Mouse (Mus musculus): Measurements from ENCODE around the gene Smtnl2.

Smtnl2 gene

DNA sequence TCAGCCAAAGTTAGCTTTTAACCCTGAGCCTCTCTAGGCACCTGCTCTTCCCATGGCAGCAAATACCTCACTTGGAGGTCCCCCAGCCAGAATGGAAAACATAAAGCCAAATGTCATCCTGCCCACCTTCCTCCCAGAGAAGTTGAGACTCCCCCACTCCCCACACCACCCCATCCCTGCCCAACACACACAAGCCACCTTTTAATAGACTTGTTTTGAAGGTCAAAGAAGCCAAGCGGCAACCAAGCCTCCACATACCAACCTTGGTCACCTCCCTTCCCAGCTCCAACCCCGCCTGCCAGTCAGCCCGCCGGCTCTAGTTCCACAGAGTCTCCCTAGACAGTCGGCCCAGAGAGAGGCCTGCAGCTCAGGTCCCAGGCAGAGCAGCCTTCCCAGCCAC, 9.5 kb downstream of the Smtnl2 start:
- no peak for DNase-seq (ENCODE audit: low spot score in 2 of 2)

DNA sequence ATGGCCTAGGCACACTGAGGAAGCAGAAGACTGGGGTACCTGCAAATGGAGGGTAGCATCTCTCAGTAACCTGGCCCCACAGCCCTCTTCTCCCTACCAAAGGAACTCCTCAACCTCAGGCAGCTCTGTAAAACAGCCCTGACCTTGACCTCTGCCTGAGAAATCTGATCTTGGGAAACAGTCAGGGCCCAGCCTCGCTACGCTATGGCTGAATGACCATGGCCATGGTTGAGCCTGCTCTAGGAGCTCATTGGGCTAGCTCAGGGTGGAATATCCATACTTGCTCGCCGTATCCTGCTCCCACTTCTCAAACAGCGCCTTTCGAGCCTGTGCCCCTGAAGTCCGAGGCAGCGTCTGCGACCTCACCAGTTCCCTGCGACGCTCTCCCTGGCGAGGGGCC, 10.4 kb downstream of the Smtnl2 start:
- DNase-seq (ENCODE audit: low spot score in 2 of 2), result no peak

DNA sequence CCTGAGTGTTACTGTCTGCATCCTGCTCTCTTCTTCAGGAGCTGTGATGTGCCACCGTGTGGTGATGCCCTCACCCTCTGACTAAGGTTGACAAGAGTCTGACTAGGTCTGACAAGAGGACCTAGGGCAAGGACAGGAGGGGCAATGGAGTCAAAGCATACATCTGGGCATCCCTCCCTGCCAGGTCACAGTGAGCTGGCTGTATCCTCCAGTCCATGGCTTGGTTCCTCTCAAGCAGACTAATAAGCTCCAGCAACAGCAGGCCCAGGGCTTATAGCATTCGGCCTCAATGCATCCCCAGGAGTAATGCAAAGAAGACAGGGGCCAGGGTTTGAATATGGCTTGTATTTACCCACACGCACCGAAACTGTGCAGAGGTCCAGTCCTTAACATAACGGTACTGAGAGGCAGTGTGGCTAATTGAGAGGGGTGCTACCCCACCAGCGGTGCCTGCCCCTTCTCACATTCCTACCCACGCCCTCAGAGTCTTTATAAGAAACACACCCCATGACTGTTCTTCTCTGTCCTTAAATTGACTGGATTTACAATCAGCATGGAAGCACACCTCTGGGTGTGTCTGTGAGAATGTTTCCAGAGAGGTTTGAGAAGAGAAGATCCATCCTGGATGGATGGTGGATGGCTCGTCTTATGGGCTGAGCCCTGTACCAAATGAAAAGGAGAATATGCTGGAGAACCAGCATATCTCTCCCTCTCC, 13.5 kb downstream of the Smtnl2 start:
- DNase-seq (ENCODE audit: low spot score in 2 of 2), result no peak

DNA sequence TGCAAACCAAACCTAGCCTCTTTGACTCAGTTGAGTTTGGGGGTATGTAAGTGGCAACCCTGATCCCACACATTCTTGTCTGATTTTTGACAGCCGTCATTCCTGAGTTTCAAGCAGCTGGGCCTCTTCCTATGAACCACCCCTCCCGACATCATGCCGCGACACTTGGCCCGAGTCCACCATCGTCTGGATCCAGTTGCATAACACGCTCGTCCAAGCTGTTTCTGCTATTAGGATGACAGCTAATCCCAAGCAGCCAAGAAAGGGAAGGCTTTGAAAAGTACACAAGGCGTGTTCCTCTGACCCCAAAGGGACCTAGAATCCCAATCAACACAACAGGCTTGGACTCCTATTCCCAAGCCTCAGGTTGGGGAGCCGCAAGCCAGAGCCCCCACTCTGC, 14.4 kb downstream of the Smtnl2 start:
- DNase-seq (ENCODE audit: low spot score in 2 of 2), result no peak

DNA sequence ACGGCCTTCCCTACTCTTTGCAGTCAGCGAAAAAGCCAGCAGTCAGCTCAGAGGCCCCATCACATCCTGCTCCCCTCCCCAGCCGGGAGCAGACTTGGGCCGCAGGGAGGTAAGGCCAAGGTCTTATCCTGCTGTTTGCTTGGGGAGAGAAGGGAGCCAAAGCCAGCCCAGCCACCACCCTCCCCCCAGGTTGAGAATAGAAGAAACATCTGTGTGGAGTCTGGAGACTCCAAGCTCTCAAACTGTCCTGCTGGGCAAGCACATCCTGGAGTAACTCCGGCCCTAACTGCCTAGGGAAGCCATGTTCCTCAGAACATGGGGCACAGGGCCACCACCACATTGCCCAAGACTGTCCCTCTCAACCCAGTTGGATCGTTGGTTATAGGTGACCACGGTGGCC, 14.9 kb downstream of the Smtnl2 start:
- no peak for DNase-seq (ENCODE audit: low spot score in 2 of 2)

DNA sequence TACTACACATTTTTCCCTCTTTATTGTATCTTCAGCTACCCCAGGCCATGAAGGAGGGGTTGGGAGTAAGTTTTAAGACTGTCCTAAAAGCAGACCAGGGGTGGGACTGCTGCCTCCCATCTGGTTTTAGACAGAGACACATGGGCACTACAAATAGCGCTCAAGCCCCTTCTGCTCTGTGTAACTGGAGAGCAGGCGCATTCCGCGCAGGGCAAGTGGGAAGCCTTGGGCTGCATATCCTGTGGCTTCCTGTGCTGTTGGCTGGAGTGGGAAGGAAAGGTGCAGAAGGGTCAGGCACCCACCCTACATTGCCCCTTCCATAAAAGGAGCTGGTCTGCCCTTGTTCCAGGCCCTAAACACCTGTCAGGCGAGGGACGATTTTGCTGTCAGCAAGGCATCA, 15.9 kb downstream of the Smtnl2 start:
- DNase-seq (ENCODE audit: low spot score in 2 of 2), result no peak

DNA sequence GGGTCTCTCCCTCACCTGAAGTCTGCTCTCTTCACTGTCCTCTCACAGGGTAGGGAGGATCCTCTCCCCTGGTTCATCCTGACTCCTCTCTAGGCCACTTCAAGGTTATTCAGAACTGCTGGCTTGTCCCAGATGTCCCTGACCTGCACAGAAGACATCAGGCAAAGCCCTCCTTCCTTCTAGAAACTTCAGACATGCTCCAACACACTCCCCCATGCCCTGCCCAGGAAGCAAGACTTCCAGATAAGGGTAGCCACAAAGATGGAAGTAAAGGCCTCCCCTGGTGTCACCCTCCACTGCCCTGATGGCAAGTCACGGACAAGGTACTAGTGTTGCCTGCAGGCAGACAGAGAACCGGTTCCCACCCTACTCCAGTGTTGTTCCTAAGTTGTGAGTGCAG, 16.8 kb downstream of the Smtnl2 start:
- no peak for DNase-seq (ENCODE audit: low spot score in 2 of 2)

DNA sequence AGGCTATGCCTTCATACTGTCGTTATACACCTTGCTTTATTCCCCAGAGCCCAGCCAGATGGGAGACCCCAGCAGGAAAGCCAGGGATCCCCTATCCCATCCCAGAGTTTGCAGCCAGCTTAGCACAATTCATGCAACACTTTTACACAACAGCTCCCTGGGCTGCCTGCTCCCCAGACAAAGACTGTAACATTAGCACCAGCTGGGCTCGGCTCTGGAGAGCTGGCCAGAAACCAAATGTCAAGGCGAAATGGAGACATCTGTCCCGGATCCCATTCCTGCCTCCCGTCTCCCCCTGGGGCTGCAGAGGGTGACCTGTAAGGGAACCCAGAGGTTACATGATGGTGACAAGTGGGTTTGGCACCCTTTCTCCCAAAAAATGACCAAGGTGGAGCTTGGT, 17.8 kb downstream of the Smtnl2 start:
- no peak for DNase-seq (ENCODE audit: low spot score in 2 of 2)

DNA sequence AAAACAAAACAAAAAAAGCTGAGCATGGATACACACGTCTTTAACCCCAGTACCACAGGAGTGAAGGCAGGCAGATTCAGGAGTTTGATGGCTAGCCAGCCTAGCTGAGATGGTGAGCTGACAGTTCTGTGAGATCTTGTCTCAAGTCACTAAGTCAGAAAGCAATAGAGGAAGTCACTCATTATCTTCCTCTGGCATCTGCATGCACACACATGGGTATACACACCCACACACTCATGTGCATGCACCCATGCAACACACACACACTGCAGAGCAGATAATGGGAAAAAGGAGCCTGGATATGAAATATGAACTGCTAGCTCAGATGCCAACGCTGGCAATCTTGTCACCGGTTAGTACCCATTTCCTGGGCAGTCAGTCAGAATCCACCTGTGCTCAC, 18.3 kb downstream of the Smtnl2 start:
- DNase-seq (ENCODE audit: low spot score in 2 of 2), result no peak

DNA sequence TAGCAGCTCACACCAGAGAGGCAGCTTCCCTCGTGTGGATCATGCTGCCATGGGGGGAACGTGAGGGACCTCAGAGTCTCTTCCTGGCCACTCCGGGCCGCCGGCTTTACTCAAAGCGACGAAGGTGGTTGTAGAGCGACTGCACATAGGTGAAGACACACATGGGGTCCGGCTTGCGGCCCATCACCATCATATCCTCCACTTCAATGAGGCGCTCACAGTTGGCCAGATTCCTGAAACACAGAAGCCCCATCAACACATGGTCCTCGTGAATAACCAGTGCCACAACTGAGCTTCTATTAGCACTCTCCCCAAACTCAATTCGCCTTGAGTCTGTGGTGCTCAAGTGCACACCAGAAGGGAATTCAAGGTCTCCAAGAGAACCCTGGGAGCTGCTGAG, 20.3 kb downstream of the Smtnl2 start:
- DNase-seq (ENCODE audit: low spot score in 2 of 2), result no peak

DNA sequence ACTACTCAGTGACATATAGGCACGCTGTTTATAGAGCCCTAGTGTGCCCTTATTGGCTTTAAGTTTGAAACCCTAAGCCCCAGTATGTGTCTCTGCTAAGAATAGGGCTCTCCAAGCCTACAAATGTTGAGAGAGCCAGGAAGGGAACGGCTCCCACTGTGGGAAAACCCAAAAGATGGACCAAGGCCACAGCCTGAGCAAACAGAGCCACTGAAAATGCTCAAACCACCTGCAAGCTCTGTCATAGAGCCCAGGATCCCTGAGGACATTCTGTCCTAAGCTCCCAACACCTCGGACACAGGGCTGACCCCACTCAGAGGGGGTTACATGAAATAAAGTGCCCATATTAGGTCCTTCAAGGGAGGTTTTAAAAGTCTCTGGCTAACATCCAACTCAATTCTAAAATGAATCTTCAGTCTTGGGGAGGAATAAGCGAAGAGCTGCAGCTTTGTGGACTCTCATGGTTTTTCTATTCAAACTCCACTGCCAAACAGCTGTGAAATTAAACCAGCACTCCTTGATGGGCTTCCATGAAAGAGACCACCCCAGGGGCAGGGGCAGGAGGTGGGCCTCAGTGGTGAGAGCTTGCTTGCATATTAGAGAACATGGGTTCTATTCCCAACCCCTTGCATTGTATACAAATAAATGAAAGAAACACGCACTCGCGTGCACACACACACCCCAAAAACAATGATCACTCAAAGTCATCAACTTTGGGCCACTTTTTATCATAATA, 21.9 kb downstream of the Smtnl2 start:
- no peak for DNase-seq (ENCODE audit: low spot score in 2 of 2)

DNA sequence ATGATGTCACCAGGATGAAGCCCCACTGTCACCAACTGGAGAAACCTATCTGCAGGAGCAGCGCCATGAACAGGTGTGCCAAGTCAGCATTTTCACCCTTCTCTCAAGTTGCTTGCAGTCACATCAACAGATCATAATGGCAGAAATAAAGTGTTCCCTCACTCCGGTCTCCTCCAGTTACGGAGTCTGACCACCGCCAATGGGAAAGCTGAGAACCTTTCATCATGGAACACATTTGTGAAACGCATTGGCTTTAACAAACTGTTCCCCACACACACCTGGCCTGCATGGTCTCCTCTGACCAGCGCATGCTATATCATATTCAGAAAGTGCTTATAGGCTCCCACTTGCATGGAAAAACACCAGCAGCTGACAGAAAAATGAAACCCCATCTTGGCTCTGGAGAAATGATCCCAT, 23.4 kb downstream of the Smtnl2 start:
- no peak for DNase-seq (ENCODE audit: low spot score in 2 of 2)

DNA sequence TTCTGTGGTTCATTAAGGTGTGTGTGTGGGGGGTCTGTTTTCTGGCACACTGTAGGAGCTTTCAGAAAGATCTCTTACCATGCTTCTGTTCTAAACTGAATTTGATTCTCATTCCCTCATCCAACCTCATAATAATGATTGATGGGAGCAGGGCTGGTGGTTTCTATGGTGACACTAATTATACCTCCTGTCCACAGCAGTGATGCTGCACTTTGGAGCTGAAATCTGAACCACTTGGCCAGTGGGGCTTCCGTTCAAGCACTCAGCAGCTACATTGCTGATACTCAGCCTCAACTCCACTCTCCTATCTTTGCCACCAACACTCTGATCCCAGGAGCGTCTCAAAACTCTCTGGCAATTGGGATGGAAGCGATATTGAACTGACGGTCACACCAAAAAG, 32.2 kb downstream of the Smtnl2 start:
- DNase-seq (ENCODE audit: low spot score in 2 of 2), result no peak

DNA sequence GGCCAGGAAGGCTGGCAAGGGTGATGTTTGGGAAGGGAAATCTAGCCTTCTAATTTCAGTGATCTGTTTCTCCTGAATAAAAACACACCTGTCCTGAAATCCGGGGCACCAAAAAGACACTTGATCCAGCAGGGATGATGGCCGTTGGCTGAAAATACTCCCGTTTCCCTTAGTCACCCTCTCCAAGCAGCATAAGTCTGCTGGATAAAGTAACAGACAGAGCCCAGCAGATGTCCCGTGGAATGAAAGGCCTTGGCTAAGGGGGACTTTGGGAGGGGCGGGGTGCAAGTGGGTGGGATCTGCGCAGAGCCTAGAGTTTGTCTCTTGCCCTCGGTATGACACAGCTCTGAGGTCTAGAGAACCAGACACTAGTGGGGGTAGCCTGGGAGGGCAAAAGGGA, 33.3 kb downstream of the Smtnl2 start:
- DNase-seq (ENCODE audit: low spot score in 2 of 2), result no peak

DNA sequence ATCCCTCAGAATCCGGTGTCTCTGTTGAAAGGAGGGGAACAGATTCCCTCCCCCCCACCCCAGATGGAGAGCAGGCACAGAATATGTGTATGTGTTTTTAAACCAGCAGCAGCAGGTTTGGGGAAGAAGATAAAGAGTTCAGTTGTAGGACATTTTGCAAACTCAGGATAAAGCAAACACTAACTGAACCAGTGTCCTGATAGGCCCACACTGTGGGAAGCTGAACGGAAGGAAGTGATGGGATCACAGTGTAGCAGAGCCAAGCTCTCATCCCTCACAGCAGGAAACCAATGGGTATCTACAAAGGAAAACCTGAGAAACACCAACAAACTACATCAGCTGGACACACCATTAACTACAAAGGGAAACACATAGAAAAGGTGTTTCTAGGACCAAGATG, 35.0 kb downstream of the Smtnl2 start:
- no peak for DNase-seq (ENCODE audit: low spot score in 2 of 2)

DNA sequence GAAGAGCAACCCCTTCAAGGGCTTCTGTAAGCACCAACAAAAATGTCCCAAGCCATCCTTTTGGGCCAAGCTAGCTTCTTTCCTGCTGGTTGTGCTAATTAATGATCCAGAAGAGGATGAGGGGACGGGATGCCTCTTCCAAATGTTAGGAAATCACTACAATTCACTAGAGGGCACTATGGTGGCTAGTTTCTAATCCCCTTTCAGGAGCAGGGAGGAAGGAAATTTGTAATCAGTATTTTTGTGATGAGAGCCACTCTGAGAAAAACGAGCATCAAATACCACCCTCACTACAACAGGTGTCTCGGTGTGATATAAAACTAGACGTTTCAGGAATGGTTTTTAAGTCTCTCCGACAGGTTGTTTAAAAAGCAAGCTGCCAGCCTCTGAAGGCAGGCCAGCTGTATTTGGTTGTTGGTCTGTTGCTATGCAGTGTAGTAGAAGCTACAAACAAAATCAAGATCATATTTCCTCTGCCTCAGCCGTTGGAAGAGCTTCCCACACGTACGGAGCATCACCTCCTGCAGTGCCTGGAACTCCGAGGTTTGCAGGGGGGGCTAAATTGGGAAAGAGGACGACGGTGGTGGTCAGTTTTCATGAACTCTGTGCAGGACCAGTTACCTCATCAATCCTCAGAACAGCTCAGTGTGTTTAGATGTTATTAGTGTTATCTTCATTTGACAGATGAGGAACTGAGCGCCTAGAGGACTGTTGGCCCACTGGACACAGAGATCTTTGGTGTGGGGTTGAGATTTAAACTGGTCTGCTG, 41.4 kb downstream of the Smtnl2 start:
- DNase-seq (ENCODE audit: low spot score in 2 of 2), result no peak

DNA sequence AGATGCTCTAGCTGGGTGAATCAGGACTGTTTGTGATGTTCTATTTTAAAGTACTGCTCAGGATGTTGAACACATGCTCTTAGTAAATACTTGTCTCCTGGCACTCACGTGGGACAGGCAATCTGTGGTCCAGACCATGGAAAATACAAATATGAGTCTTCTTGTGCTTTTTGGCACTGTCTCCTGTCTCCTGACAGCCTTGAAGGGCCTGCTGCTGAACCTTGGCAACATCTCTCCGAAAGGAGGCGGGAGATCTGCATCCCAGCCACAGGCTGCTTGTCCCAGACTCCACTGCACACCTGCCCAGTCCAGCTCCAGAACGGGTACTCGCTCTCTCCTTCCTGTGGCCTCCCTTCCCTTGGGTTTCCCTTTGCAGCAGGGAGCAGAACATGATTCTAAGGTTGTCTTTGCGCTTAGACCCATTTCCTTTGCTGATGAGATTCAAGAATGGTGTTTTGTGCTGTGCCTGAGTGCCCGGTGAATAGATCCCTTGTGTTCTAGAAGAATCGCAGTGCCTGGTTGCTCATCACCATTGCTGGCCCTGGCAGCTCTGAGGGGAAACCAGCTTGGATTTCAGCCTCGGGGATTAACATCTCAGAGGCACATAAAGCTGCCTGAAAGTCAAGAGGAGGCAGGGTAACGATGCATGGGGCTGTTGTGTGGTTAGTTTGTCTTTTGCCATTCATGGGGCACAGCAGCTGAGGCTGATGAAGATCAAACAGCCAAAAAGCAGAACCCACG, 43.4 kb downstream of the Smtnl2 start:
- no peak for DNase-seq (ENCODE audit: low spot score in 2 of 2)

DNA sequence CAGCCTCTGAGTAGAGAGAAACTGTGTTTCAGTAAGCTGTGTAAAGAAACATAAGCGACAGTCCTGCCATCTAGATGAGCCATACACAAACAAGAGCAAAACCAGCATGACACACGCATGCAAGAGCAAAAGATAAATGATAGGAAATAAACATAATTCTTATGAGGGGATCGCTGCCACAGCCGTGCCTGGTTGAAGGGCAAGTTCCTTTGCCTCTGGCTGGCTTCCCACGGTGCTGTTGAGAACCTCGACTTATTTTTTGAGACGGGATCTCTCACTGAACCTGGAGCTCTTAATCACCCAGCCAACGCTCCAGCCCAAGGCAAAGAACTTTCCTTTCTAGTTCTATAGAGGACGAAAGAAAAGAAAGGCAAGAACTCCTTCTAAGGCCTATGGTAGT, 45.4 kb downstream of the Smtnl2 start:
- no peak for DNase-seq (ENCODE audit: low spot score in 2 of 2)

DNA sequence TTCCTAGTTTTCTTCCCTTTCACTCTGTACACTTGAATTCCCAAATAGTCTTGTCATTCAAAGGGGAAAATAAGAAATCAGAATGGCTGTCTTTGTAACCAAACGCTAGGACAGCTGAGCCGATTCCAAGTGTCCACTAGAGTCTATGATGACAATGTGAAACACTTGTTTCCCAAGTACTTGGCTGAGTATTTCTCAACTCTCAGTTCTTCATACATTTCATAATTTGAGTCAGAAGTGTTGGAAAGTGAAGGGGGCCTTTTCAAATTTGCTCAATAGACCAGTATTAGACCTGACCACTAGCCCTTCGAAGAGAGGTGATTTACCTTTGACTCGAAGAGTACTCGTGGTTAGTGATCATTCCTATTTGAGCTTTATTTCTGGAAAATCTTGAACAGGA, 47.0 kb downstream of the Smtnl2 start:
- DNase-seq (ENCODE audit: low spot score in 2 of 2), result no peak

DNA sequence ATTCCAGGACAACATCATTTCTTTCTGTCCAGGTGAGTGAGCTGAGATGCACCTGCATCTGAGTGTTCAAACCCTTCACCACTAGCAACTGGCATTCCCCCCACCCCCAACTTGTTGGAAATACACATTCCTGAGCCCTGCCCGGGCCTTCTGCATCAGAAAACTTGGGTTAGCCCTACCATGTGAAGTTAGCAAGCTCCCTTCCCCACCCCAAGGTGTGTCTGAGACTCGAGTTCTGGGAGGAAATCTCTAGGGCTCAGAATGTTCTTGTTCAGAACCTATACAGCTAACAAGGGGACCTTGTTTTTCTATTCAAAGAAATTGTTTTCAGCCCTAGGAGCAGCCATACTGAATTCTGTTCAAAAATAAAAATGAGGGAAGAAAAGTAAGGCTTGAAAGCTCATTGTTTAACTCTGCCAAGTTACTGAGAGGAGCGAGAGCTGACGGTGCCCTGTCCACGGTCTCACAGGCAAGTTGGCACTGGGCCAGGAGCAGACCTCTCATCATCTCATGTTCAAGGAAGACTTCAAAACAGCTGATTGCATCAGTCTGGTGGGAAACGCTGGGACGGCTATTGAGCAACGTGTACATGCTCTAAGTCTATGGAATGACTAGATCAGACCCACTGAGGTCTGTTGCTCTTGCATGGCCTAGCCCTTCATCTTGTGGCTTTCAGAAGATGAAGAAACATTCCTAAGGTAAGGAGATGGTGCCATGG, 47.8 kb downstream of the Smtnl2 start:
- DNase-seq (ENCODE audit: low spot score in 2 of 2), result no peak

DNA sequence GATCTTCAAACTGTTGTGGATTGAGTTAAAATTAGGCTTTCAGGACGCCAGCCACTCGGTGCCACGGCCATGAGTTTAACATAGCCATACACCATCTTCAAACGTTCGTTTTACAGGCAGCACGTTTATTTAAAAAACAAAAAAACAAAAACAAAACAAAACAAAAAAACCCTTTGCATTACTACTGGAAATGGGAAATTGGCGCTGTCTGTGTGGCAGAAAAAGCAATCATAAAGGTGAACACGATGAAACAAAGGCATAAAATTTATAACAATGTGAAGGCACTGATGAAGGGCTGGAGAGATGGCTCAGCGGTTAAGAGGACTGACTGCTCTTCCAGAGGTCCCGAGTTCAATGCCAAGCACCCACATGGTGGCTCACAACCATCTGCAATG, 49.2 kb downstream of the Smtnl2 start, which contains the start of gene Tekt1:
Gene Tekt1 (minus strand): TSS at position 96 of the 395 bp plus-strand sequence.
- no peak for DNase-seq (ENCODE audit: low spot score in 2 of 2)

Data from right cerebral cortex, postnatal 36 days (tissue).